Mouse (Mus musculus): ENCODE measurements at regions not wholly inside any gene's neighbourhood (a gene's known extent, or its start where the extent isn't known, plus 50 kb on each side); places are given as distances from the start of the nearest gene placed in this dataset.

DNA sequence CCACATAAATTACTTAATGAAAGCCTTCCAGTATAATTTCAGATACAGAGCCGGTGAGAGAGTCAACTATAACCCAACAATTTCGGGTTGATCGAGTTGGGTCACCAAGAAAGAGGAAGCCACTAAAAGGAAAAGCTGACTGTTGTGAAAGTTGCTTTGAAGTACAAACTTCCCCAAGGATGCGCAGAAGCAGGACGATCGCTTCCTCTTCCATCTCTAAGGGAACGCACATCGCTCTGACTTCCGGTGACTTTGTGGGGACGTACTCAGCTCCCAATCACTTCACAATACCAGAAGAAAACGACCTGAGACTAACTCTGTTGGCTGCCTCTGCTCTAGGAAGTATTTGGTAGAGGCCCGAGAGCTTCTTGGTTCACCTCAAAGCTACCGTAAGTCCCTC lies 158.8 kb upstream of the Jmjd1c start:
- intact Hi-C loops (cut with DNase I) = no loop called here

DNA sequence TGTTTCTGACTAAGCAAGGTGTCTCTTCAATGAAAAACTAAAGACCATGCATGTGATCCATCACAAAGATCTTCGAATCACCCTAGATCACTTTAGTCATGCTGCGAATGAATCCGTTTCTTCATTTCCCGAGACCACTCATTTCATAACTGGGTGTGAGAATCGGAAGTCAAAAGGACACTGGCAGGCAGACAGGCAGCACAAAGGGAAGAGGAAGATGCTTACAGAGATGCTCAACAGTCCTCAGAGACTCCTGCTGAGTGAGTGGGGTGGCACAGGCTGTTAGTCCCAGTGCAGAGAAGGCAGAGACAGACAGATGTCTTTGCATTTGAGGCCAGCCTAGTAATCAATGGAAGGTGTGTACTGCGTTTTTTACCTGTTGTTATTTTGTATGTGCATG lies 155.6 kb upstream of the Jmjd1c start:
- intact Hi-C loops (cut with DNase I) = no loop called here
- DNase-seq (ENCODE audit: extremely low spot score in 1 of 2, low spot score in 2 of 2) = no peak

More for the DNA sequence above, 158.8 kb upstream of the Jmjd1c start:
- DNase-seq (ENCODE audit: extremely low spot score in 1 of 2, low spot score in 2 of 2) = no peak

DNA sequence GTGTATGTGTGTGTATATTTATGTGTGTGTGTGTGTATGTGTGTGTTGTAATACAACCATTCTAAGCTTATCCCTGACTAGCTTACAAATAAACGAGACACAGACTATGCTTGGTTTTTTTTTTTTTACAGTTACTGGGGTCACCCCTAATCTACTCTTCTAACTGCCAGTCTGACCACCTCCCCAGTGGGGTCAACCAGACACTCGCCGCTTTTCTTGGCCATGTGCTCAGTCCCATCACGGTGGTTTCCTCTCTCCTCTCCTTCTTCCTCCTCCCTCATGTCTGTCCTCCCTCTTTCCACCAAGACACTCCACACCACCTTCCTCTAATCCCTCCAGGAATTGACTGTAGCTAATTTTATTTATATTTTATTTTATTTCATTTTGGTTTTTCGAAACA lies 155.0 kb upstream of the Jmjd1c start:
- no peak for DNase-seq (ENCODE audit: extremely low spot score in 1 of 2, low spot score in 2 of 2)
- intact Hi-C loops (cut with DNase I) = no loop called here

DNA sequence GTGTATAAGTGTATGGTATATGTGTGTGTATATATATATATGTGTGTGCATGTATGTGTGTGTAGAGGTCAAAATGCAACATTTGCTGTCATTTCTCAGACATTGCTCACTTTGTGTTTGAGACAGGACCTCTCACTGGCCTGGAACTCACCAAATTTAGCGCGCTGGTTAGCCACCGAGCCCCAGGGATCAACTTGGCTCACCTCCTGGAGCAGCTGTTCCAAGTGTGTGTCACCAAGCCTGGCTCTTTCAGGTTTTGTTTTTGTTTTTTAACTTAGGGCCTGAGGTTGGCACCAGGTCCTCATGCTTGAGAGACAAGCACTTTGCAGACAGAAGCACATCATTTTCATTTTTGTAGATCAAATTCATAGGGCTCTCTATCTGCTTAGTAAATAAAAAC lies 154.0 kb upstream of the Jmjd1c start:
- intact Hi-C loops (cut with DNase I) = no loop called here
- no peak for DNase-seq (ENCODE audit: extremely low spot score in 1 of 2, low spot score in 2 of 2)

DNA sequence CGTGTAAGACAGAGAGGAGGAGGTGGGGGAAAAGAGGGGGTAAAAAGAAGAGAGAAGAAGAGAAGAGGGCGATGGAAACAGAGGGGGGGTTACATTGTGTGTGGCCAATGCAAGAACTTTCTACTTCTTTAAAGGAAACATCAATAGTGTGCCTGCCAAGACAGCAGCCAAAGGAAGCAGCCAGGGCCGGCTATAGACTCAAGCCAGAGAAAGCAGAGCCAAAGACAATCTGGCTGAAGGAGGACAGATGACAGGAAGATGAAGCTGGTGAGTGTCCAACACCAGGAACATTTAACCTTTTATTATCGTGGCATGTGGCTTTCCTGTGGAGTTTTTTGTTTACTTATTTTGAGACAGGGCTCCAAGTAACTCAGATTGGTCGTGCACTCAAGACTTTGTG lies 152.1 kb upstream of the Jmjd1c start:
- intact Hi-C loops (cut with DNase I) = no loop called here
- peak in 1 of 2 experiments; percentile 37 for DNase-seq (ENCODE audit: extremely low spot score in 1 of 2, low spot score in 2 of 2)

DNA sequence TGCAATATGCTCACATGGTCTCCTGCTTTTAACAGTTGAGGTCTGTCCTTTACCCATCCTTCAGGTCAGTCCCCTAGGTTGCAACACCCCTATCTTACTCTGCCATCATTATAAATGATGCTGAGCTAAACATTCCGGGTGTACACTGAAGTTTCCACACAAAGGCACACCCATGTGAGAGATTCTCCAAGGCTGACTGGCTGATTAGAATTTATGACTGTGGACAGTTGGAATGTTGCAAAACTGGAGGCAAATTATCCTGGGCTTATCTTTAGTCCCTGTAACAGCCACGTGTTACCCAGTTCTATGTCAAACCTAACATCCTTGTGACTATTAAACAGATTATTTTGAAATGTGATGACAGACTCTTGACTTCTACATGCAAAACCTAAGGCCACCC lies 149.8 kb upstream of the Jmjd1c start:
- intact Hi-C loops (cut with DNase I) = no loop called here
- DNase-seq (ENCODE audit: extremely low spot score in 1 of 2, low spot score in 2 of 2) = no peak

DNA sequence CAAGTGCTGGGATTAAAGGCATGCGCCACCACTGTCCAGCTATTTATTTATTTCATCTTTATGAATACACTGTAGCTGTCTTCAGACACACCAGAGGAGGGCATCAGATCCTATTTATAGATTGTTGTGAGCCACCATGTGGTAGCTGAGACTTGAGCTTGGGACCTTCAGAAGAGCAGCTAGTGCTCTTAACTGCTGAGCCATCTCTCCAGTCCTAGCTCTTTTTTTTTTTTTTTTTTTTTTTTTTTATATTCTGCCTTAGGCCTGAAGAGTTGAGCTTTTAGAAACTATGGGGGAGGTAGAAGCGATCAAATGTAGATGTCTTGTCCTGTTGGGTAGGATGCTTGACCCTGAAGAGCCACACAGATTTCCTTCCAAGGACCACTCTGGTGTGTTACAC lies 147.6 kb upstream of the Jmjd1c start:
- intact Hi-C loops (cut with DNase I) = no loop called here
- no peak for DNase-seq (ENCODE audit: extremely low spot score in 1 of 2, low spot score in 2 of 2)

DNA sequence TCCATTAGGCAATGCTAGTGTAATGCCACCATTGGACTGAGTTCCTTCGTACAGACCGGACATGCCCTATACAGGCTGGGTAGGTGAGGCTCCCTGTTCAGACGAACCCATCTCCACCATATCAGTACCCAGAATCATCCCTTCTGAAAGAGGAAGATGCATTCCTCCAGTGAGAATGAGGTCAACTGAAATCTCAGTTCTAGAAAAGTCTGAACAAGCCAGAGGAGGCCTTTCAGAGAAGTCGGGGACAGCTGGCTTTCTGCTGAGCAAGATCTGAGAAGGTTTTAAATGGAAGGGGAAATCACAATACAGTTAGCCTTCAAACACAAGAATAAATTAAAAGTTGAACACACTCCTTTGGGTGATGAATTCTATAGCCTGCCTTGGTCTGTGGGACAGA lies 145.5 kb upstream of the Jmjd1c start:
- intact Hi-C loops (cut with DNase I) = no loop called here
- no peak for DNase-seq (ENCODE audit: extremely low spot score in 1 of 2, low spot score in 2 of 2)

DNA sequence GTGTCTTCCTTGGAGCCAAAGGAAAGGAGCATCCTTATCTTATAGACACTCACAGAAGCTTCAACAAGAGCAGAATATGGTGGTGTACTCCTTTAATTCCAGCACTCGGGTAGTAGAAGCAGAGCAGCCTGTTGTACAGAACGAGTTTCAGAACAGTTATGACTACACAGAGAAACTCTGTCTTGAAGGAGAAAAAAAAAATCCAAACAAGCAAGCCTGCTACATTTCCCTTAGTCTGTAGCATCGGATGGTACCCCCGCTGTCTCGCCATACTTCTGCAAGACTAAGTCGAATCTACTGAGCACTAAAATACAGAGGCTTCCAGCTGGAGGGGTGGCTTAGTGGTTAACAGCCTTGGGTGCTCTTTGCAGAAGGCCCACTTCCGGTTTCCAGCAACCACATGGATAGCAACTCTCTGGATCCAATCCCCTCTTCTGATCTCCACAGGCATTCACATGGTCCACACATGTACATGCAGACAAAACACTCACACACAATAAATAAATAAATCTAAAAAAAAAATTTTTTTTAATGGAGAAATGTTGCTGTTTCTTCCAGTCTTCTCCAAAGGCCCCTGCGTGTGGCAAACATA lies 144.6 kb upstream of the Jmjd1c start:
- DNase-seq (ENCODE audit: extremely low spot score in 1 of 2, low spot score in 2 of 2) = no peak
- intact Hi-C loops (cut with DNase I) = no loop called here

DNA sequence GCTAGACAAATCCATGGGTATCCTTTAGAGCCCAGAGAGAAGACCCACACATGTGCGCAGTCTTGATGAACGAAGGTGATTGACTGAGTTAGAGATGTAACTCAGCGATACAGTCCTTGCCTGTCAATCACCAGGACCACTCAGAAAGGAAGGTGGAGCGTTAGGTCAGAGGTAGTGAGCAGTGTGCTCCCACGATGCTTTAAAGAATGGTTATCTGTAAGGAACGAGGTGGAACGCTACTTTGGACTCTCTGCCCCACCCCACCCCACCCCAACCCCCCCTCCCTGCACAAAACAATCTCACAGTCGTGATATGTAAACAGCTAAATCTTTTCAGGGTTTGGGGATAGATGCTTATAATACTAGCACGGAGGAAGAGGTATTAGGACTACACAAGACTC lies 144.0 kb upstream of the Jmjd1c start:
- DNase-seq (ENCODE audit: extremely low spot score in 1 of 2, low spot score in 2 of 2) = no peak
- intact Hi-C loops (cut with DNase I) = no loop called here

DNA sequence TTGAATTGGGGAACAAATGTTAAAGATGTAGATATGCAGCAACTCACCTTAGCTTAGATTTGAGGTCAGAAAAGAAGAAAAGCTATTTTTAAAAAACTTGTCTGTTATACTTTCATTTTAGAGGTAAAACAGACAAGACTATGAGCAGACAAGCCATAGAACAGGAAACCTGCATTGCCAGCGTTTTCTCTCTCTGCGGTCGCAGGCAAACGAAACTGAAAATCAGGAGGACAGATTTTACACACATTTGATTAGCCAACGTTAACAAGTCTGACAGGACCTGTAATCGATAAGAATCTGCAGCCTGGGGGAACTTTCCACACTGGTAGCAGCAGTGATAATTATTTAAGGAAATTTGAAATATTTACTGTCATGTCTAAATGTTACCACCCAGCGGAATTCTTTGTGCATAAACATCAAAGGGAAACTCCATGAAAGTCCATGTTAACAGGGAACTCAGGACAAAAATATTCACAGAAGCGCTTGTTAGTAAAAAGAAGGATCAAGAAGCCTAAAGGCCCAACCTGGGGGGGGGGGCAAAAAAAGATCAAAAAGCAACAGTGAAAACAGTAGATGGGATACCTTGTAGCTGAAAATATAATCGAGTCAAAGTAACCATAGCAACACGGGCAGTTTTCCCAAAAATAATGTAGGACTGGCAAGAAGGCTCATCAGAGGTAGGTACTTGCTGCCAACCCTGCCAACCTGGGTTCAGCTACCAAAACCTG lies 142.5 kb upstream of the Jmjd1c start:
- intact Hi-C loops (cut with DNase I) = no loop called here
- DNase-seq (ENCODE audit: extremely low spot score in 1 of 2, low spot score in 2 of 2) = no peak

DNA sequence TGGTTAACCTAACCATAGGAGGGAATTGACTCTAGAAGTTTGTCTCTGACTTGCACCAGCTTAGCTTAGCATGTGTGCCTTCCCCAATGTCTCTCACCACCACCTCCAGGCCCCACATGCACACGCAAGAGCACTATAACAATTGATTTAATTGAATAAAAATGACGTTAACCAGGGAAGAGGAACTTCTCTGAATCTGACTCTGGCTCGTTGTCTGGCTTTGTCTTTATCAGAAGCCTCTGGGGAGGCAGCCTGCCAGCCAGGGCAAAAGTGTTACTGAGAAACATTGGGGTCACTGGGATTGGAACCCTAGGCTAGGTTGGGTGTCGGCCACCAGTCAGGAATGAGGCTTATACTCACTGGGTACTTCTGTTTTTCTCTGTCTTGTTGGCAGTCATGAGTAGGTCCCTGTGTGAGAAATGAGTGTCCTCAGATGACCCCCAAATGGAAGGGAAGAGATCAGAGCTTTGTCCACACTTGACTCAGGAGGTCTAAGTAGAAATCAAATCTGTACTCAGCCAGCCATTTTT lies 141.9 kb upstream of the Jmjd1c start:
- DNase-seq (ENCODE audit: extremely low spot score in 1 of 2, low spot score in 2 of 2) = peak in 1 of 2 experiments; percentile 38
- intact Hi-C loops (cut with DNase I) = no loop called here

DNA sequence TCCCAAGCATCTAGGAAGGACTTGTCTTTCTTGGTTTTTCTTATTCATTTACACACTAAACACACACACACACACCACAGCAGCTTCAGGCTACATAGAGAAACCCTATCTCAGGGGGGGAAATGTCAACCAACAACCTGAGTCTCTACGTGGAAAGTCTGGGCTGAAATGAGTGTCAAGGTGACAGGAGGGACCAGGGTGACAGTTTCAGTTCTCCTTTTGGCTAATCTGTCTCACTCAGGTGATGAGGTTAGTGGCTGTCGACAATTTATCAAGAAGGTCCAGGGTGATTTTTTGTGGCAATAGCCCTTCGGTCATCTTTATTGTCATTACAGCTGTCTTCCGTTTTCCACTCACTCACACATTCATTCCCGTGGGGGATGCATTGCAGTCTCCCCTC lies 140.5 kb upstream of the Jmjd1c start:
- no peak for DNase-seq (ENCODE audit: extremely low spot score in 1 of 2, low spot score in 2 of 2)
- intact Hi-C loops (cut with DNase I) = no loop called here

DNA sequence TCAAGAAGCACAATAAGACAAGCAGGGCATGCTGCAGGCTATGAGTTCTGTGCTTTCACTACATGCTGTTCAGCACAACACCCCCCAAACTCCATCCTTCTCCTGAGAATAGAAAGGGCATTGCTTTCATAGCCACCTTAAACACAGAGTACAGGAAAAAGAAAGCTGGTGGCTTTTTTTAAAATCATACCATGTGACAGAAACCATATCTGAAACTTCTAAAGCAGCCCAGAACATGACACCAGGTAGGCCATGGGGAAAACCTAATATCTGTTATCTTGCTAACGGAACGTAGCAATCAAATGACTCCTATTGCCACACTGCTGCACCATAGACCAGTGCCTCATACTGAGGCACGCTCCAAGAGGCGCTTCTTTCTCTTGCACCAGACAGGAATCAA lies 139.3 kb upstream of the Jmjd1c start:
- intact Hi-C loops (cut with DNase I) = no loop called here
- DNase-seq (ENCODE audit: extremely low spot score in 1 of 2, low spot score in 2 of 2) = no peak

DNA sequence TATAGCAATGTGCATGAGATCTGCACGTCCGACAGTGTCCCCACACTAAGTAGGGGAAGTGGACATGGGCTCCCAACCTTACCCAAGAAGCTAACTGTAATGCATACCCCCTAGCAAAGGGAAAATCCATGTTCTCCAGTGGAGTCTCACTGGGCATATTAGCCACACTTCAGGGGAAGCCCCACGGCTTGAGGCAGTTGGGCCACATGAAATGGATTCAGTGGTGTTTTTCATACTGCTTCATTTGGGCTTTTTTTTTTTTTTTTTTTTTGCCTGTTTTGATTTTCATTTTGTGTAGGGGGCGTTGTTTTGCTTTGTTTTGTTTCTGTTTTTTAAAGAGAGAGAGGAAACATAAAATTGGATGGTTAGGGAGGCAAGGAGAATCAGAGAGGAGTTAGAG lies 138.6 kb upstream of the Jmjd1c start:
- intact Hi-C loops (cut with DNase I) = no loop called here
- no peak for DNase-seq (ENCODE audit: extremely low spot score in 1 of 2, low spot score in 2 of 2)
